Mouse (Mus musculus) liver, embryonic 12.5 days (tissue): ENCODE results near the gene Eno1. TPM values are rescaled to one million over a fixed set of nuclear protein-coding genes. Genes with fewer than 3 reads are reported as not detected.
A peak's percentile ranks its signal among the peaks of the same experiment; 100 is the strongest.
"Not testable (repeated sequence)": the region's sequence is repeated elsewhere in the genome, so short reads cannot be mapped to it uniquely, and the experiment has no call there.

Experiments
- ATAC-seq: fragments of 200-750 bp; cut with Nextera tagmentation; 2 replicates; pipeline ENCODE4 v1.8.0; 2017; ENCODE audit warnings: moderate number of reproducible peaks, mild to moderate bottlenecking, moderate library complexity
- H3K27ac ChIP-seq: fragments of 300-500 bp; sonication (generic); 2 replicates; pipeline ENCODE4 v1.5.1; 2016; ENCODE audit warnings: mild to moderate bottlenecking
- H3K27me3 ChIP-seq: fragments of 300-500 bp; sonication (generic); replicated peaks from 2 replicates; pipeline ENCODE4 v1.6.1; 2016; ENCODE audit warnings: mild to moderate bottlenecking, moderate library complexity
- H3K36me3 ChIP-seq: fragments of 300-500 bp; sonication (generic); 2 replicates; pipeline ENCODE4 v1.6.1; 2016; ENCODE audit warnings: mild to moderate bottlenecking, moderate library complexity
- H3K4me1 ChIP-seq: fragments of 300-500 bp; sonication (generic); 2 replicates; pipeline ENCODE4 v1.6.1; 2016
- H3K4me2 ChIP-seq: fragments of 300-500 bp; sonication (generic); 2 replicates; pipeline ENCODE4 v1.6.1; 2016; ENCODE audit warnings: mild to moderate bottlenecking, moderate library complexity
- H3K4me3 ChIP-seq: fragments of 300-500 bp; sonication (generic); 2 replicates; pipeline ENCODE4 v1.5.1; 2016; ENCODE audit warnings: mild to moderate bottlenecking, moderate library complexity
- H3K9ac ChIP-seq: fragments of 300-500 bp; sonication (generic); 2 replicates; pipeline ENCODE4 v1.6.1; 2016; ENCODE audit warnings: mild to moderate bottlenecking, moderate library complexity
- H3K9me3 ChIP-seq: fragments of 300-500 bp; sonication (generic); replicated peaks from 2 replicates; pipeline ENCODE4 v1.6.1; 2016; ENCODE audit warnings: mild to moderate bottlenecking, moderate library complexity
- WGBS: fragments of 180-500 bp; shearing (Covaris S2); methylation state at CpG from one replicate; pipeline ENCODE4 v1.1.7; 2016; ENCODE audit not compliant: insufficient replicate concordance; 5-methylcytosine and 5-hydroxymethylcytosine counted together
- polyA plus RNA-seq: library from polyadenylated mRNA; unstranded; fragments of >200 nt; fragmentation: Nextera tagmentation; extraction: Ambion mirVana; gene quantifications from 2 replicates; pipeline ENCODE4 v1.2.1, GENCODE M21; 2016

Gene Eno1
- polyA plus RNA-seq, 1 experiment from 2014 or later = 1,342 TPM

DNA sequence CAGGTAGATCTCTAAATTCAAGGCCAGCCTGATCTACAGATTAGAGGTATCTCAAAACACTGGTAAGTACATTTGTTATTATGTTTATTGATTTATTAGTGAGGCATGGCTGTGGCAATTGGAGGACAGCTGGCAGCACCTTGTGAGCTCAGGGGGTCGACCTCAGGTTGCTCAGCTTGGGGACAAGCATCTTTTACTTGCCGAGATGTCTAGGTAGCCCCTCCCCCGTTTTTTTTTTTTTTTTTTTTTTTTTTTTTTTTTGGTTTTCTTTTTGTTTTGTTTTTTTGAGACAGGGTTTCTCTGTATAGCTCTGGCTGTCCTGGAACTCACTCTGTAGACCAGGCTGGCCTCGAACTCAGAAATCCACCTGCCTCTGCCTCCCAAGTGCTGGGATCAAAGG is 34.2 kb downstream of the Eno1 start:
- not testable (repeated sequence) for H3K4me3 ChIP-seq, H3K9ac ChIP-seq, H3K9me3 ChIP-seq, H3K27ac ChIP-seq, H3K36me3 ChIP-seq, ATAC-seq, H3K4me2 ChIP-seq
- H3K27me3 ChIP-seq = peaks cover 12% of the 10 kb centered on the region
- WGBS = 43% methylated on average over 4 of the region's 4 CpGs
- peaks cover 42% of the 10 kb centered on the region for H3K4me1 ChIP-seq

DNA sequence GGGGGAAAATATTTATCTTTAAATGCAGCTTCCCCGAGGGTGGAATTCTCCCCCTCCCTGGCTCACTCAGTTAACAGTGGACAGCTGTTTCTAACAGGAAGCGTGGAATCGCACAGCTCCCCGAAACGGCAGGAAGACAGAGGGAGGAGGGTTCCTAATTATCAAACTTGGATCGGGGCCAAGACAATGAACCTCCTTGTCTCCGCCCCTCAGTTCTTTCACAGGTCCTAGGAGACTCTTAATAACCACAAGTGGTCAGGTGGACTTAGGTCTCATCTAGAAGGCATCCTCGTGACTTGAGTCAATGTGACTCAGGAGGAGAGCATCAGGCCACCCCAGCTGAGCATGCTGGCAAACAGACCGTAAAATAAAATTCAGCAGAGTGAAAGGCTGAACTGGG is 36.2 kb downstream of the Eno1 start:
- peaks cover 5% of the 10 kb centered on the region; the same call in 1 of the 2 replicates for H3K27me3 ChIP-seq
- H3K4me1 ChIP-seq = peaks cover 36% of the 10 kb centered on the region
- no peaks in the 10 kb centered on the region for H3K36me3 ChIP-seq
- ATAC-seq = no peak
- no peak overlapping the region for H3K9ac ChIP-seq
- WGBS = 17% methylated on average over 9 of the region's 9 CpGs
- no peak overlapping the region for H3K4me3 ChIP-seq
- H3K9me3 ChIP-seq = no peaks in the 10 kb centered on the region
- no peak overlapping the region for H3K27ac ChIP-seq
- H3K4me2 ChIP-seq = peak overlapping the region; percentile 20

DNA sequence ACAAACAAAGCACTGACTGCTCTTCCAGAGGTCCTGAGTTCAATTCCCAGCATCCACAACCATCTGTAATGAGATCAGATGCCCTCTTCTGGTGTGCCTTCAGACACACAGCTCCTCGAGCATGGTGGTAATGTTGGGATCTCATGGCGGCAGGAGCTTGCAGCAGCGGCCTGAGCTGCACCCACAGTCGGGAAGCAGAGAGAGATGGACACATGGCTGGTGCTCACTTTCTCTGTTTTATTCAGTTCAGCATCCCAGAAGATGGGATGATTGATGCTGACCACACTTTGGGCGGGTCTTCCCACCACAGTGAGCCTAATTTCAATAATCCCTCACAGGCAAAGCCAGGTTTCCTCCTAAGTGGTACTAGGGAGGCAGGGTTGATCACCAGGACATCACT is 39.0 kb downstream of the Eno1 start:
- no peak overlapping the region for H3K9ac ChIP-seq
- H3K36me3 ChIP-seq = no peaks in the 10 kb centered on the region
- WGBS = 69% methylated on average over 5 of the region's 5 CpGs
- H3K4me2 ChIP-seq = no peak overlapping the region
- peaks cover 22% of the 10 kb centered on the region for H3K4me1 ChIP-seq
- H3K9me3 ChIP-seq = no peaks in the 10 kb centered on the region
- H3K27me3 ChIP-seq = no peaks in the 10 kb centered on the region
- no peak for ATAC-seq
- H3K4me3 ChIP-seq = no peak overlapping the region
- no peak overlapping the region for H3K27ac ChIP-seq

DNA sequence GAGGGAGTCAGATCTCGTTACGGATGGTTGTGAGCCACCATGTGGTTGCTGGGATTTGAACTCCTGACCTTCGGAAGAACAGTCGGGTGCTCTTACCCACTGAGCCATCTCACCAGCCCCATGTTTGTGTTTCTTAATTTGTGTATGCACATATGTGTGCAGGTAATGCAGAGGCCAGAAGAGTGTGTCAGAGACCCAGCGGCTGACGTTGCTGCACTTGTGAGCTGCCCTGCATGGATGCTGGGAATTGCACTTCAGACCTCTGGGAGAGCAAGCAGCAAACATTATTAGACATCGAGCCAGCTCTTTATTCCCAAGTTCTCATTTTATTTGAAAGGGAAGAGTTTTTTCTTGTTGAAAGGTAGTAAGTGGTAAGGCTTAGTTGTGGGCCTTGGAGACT is 42.8 kb downstream of the Eno1 start:
- not testable (repeated sequence) for H3K9me3 ChIP-seq, H3K9ac ChIP-seq, H3K27ac ChIP-seq, H3K27me3 ChIP-seq, H3K4me3 ChIP-seq, ATAC-seq, H3K36me3 ChIP-seq, H3K4me2 ChIP-seq
- 77% methylated on average over 7 of the region's 7 CpGs for WGBS
- peaks cover 29% of the 10 kb centered on the region for H3K4me1 ChIP-seq

DNA sequence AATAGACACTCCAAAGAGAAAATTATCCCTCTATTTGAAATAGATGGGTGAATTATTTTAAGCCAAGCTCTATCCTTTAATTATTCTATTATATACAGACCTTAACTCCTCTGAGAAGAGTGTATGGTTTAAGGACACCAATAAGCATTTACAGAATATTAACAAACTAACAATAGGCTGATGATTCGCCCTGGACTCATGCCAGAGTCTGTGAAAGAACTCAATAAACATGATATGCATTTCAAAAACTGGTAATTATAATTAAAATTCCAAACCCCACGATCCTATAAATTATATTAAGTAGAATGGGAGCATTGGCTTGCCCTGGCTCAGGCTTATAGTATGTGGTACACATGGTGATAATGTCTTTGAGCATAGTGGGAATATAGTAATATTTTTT is 43.5 kb downstream of the Eno1 start:
- no peaks in the 10 kb centered on the region for H3K36me3 ChIP-seq
- no peak overlapping the region for H3K27ac ChIP-seq
- no peaks in the 10 kb centered on the region for H3K9me3 ChIP-seq
- H3K4me3 ChIP-seq = no peak overlapping the region
- no peaks in the 10 kb centered on the region for H3K27me3 ChIP-seq
- H3K9ac ChIP-seq = no peak overlapping the region
- WGBS = 77% methylated on average over 2 of the region's 2 CpGs
- peaks cover 29% of the 10 kb centered on the region for H3K4me1 ChIP-seq
- ATAC-seq = no peak
- peak overlapping the region; percentile 82; the same call in 1 of the 2 replicates for H3K4me2 ChIP-seq

DNA sequence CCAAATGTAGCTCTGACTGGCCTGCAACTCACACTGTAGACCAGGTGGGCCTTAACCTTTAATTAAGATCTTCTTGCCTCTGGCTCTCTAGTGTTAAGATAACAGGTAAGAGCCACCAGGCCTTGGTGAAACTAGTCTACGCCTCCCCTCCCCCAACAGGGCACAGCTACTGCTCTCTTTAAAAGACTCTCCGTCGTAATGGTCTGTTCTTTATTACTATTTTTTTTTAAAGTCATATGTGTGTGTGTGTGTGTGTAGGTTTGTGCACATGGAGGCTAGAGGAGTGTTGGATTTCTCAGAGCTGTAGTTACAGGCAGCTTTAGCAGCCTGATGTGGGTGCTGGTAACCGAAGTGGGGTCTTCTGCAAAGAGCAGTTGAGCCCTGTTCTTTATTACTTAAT is 43.9 kb downstream of the Eno1 start:
- H3K9ac ChIP-seq = peak overlapping the region; percentile 84
- no peaks in the 10 kb centered on the region for H3K27me3 ChIP-seq
- H3K4me3 ChIP-seq = peak overlapping the region; percentile 89
- peaks cover 30% of the 10 kb centered on the region for H3K4me1 ChIP-seq
- H3K36me3 ChIP-seq = no peaks in the 10 kb centered on the region
- WGBS = 58% methylated on average over 4 of the region's 4 CpGs
- no peaks in the 10 kb centered on the region for H3K9me3 ChIP-seq
- H3K27ac ChIP-seq = peak overlapping the region; percentile 94
- no peak for ATAC-seq
- H3K4me2 ChIP-seq = peak overlapping the region; percentile 82

DNA sequence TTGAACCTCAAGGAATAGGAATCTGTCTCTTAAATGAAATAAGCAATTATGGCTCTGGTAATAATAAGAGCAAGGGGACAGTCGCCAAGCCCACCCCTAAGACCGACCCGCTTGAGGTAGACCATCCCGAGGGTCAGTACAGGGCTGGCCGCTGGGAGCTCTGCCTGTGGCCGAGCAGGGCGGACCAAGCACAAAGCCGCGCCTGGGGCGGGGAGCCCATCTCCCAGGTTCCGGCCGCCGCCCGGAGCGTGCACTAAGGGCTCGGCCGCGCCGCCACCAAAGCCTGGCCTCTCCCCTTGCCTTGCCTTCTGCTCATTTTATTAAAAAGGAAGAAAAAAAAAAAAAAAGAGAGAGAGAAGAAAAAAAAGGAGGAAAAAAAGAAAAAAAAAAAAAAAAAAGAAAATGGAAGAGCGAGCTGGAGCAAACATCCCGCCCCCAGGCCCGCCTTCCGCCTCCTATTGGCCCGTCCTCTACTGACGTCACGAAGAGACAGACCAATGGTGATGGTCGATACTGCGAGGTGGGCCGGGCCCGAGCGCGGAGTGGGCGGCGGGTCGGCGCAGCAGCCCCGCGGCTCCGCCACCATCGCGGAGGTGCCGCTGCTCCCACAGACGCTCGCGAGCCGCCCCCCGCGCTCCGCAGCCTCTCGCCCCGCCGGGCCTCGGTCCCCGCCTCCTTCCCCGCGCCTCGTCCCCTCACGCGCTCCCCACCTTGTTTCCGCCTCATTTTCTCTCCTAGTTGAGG is 44.7 kb downstream of the Eno1 start, which contains the start of gene Rere:
Gene Rere (plus strand): TSS at position 629 of the 744 bp plus-strand sequence.
- Histone ChIP-seq H3K27ac (peak within 1 kb of the TSS; percentile 94), H3K36me3 (no peaks in the 10 kb centered on the region), H3K4me2 (peak within 1 kb of the TSS; percentile 90), H3K9me3 (no peaks in the 10 kb centered on the region), H3K4me3 (peak within 1 kb of the TSS; percentile 89), H3K27me3 (no peaks in the 10 kb centered on the region), H3K4me1 (peaks cover 33% of the 10 kb centered on the region), H3K9ac (peak within 1 kb of the TSS; percentile 94)
- under 1% methylated on average over 58 of the region's 60 CpGs for WGBS
- ATAC-seq = peak; percentile 98

DNA sequence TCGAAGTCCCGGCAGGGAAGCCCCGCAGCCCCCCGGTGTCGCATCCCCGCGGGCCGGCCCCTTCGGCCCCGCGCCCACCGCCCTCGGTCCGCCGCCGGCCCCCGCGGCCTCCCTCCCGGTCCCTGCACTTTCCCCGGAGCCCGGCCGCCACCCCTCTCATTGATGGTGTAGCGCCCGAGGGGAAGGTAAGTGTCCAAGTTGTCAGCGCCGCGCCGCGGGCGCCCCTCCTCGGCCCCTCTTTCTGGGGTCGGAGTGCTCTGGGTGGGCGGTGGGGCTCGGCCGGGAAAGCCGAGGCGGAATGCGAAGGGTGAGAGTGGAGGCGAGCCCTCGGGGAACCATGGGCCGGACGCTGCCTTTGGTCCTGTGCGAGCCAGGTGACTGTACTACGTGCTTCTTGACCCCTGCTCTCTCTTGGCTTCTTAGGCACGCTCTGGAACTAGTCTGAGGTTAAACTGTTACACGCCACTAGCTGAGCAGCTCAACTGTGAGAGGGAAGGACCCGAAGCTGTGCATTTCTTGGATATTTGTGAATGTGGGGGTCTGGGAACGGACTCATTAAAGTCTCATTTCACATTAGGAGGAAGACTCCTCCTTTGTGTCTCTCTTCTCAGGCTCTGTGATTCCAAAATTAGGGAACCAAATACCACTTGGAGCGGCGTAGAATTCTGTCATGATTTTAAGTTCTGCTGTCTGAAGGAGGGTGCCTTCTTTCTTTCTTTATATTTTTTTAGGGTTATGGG is 45.5 kb downstream of the Eno1 start:
- peak overlapping the region; percentile 94 for H3K9ac ChIP-seq
- peaks cover 33% of the 10 kb centered on the region for H3K4me1 ChIP-seq
- no peaks in the 10 kb centered on the region for H3K27me3 ChIP-seq
- H3K4me3 ChIP-seq = peak overlapping the region; percentile 89
- no peaks in the 10 kb centered on the region for H3K36me3 ChIP-seq
- peak; percentile 19 for ATAC-seq
- peak overlapping the region; percentile 90 for H3K4me2 ChIP-seq
- H3K27ac ChIP-seq = peak overlapping the region; percentile 82
- WGBS = under 1% methylated on average over 49 of the region's 50 CpGs
- H3K9me3 ChIP-seq = no peaks in the 10 kb centered on the region

DNA sequence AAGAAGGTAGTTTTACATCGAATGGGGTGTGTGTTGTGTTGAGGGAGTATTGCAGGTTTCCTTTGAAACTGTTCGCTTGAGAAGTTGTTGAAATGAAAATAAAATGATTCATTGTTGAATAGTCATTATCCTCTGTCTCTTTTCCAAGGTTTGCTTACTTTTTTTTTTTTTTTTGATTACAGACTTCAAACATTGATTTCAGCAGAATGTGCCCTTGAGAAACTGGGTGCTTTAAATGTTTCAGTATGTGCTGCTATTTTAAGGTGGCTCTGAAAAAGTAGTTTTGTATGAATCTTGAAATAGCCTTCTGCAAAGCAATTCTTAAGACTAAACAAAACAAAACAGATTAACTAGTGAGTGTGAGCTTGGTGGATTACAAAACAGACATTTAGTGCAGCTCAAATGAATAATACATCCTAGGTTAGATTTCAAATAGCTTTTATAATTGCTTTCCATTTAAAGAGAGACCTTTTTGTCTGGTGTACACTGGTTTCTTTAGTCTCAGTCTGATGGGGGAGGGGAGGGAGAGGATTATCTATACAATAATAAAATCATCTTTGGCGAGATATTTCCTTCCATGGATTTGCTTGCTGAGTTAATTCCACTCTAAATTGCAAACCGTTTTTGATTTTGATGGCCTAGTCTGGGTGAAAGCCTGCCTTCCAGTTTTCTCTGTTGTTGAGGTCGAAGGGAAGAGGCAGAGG is 46.3 kb downstream of the Eno1 start:
- peak overlapping the region; percentile 82 for H3K27ac ChIP-seq
- 22% methylated on average over 5 of the region's 5 CpGs for WGBS

DNA sequence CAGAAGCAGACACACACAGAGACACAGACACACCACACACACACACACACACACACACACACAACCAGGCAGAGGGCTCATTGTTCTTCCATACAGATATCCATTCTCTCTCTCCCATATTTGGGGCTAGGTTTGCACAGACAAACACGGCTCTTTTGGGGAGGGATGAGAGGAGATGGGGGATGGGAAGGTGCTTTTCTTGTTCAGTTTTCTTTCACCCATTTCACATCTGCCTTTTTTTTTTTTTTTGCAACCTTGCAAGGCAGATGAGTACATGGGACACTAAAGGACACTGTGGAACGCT is 46.8 kb downstream of the Eno1 start:
- peak overlapping the region; percentile 89 for H3K4me3 ChIP-seq
- peak overlapping the region; percentile 90 for H3K4me2 ChIP-seq
- 36% methylated on average over 2 of the region's 2 CpGs for WGBS
- 0 out of 2 replicates have a peak overlapping the region, but pooled peaks have one; percentile 35 for H3K9ac ChIP-seq
- no peak for ATAC-seq
- H3K36me3 ChIP-seq = no peaks in the 10 kb centered on the region
- H3K27me3 ChIP-seq = no peaks in the 10 kb centered on the region
- no peaks in the 10 kb centered on the region for H3K9me3 ChIP-seq
- H3K4me1 ChIP-seq = peaks cover 33% of the 10 kb centered on the region
- peak overlapping the region; percentile 56 for H3K27ac ChIP-seq

More for the DNA sequence above, 46.3 kb downstream of the Eno1 start:
- Histone ChIP-seq H3K36me3 (no peaks in the 10 kb centered on the region), H3K4me1 (peaks cover 33% of the 10 kb centered on the region), H3K4me3 (peak overlapping the region; percentile 89), H3K9me3 (no peaks in the 10 kb centered on the region), H3K4me2 (peak overlapping the region; percentile 90), H3K9ac (peak overlapping the region; percentile 94), H3K27me3 (no peaks in the 10 kb centered on the region)
- no peak for ATAC-seq

DNA sequence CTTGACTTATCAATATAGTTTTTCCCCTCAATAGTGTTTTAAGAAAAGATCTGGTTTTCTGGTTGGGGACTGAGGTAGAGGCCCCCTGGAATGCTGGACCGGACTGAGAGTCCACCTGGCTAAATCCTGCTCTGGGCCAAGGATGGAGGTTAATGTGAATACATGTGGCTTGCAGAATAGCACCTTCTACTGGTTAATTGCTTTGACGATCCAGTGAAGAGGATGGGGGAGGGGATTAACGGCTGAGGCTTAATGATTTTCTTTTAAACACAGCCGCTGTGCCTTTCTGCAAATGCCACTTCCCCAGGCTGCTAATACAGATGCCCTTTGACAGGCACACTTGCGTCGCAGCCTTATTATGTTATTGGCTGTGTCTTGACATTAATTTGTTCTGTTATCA is 47.5 kb downstream of the Eno1 start:
- peak overlapping the region; percentile 56 for H3K27ac ChIP-seq
- no peaks in the 10 kb centered on the region for H3K36me3 ChIP-seq
- H3K4me3 ChIP-seq = 0 out of 2 replicates have a peak overlapping the region, but pooled peaks have one; percentile 5
- no peaks in the 10 kb centered on the region for H3K9me3 ChIP-seq
- ATAC-seq = no peak
- H3K27me3 ChIP-seq = no peaks in the 10 kb centered on the region
- H3K4me1 ChIP-seq = peaks cover 33% of the 10 kb centered on the region
- peak overlapping the region; percentile 90 for H3K4me2 ChIP-seq
- 32% methylated on average over 6 of the region's 6 CpGs for WGBS
- peak overlapping the region; percentile 9; the same call in 1 of the 2 replicates for H3K9ac ChIP-seq

DNA sequence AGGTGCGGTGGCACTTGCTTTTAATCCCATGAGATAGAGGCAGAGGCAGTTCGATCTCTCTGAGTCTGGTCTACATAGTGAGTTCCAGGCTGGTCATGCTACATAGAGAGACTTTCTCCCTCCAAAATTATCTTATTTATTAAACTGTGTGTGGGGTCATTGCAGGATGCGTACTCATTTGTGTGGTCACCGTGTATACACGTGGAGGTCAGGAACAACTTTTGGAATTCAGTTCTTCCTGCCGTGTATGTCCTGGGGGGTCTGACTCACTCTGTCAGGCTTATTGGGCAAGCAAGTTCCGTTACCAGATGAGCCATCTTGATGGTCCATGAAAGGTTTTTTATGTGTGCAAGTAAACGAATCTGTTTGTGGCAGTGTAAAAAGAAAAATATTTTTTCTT is 50.5 kb downstream of the Eno1 start:
- no peak overlapping the region for H3K4me3 ChIP-seq
- H3K9me3 ChIP-seq = no peaks in the 10 kb centered on the region
- H3K4me1 ChIP-seq = peaks cover 29% of the 10 kb centered on the region
- 80% methylated on average over 8 of the region's 8 CpGs for WGBS
- ATAC-seq = no peak
- no peaks in the 10 kb centered on the region for H3K27me3 ChIP-seq
- no peak overlapping the region for H3K27ac ChIP-seq
- H3K9ac ChIP-seq = no peak overlapping the region
- no peak overlapping the region for H3K4me2 ChIP-seq
- peaks cover 13% of the 10 kb centered on the region; the same call in 1 of the 2 replicates for H3K36me3 ChIP-seq
